Mouse (Mus musculus) stomach, embryonic 16.5 days (tissue): Measurements from ENCODE around the gene Zfp493. TPM values are rescaled to one million over a fixed set of nuclear protein-coding genes. Genes with fewer than 3 reads are reported as not detected.
"Not testable (repeated sequence)": the region's sequence is repeated elsewhere in the genome, so short reads cannot be mapped to it uniquely, and the experiment has no call there.

Experiments used
- ATAC-seq: fragments of 200-750 bp; cut with Nextera tagmentation; 2 replicates; pipeline ENCODE4 v1.8.0; 2017; ENCODE audit warnings: moderate number of reproducible peaks, moderate TSS enrichment; ENCODE audit not compliant: insufficient read depth, low FRiP score
- H3K27ac ChIP-seq: fragments of 300-500 bp; sonication (generic); 2 replicates; pipeline ENCODE4 v1.5.1; 2014; ENCODE audit warnings: low read length
- H3K27me3 ChIP-seq: fragments of 300-500 bp; sonication (generic); 2 replicates; pipeline ENCODE4 v1.6.1; 2014; ENCODE audit warnings: low read length, control low read depth, mixed read lengths; ENCODE audit not compliant: control insufficient read depth, insufficient read depth
- H3K36me3 ChIP-seq: fragments of 300-500 bp; sonication (generic); 2 replicates; pipeline ENCODE4 v1.6.1; 2014; ENCODE audit warnings: low read length; ENCODE audit not compliant: control insufficient read depth, insufficient read depth
- H3K4me1 ChIP-seq: fragments of 300-500 bp; sonication (generic); 2 replicates; pipeline ENCODE4 v1.6.1; 2014; ENCODE audit warnings: low read length, control low read depth, mixed read lengths; ENCODE audit not compliant: control insufficient read depth, insufficient read depth
- H3K4me2 ChIP-seq: fragments of 300-500 bp; sonication (generic); 2 replicates; pipeline ENCODE4 v1.6.1; 2014; ENCODE audit warnings: low read depth, low read length, mixed read lengths
- H3K4me3 ChIP-seq: fragments of 300-500 bp; sonication (generic); replicated peaks from 2 replicates; pipeline ENCODE4 v1.5.1; 2014; ENCODE audit warnings: mild to moderate bottlenecking, low read length
- H3K9ac ChIP-seq: fragments of 300-500 bp; sonication (generic); 2 replicates; pipeline ENCODE4 v1.6.1; 2014; ENCODE audit warnings: low read length
- H3K9me3 ChIP-seq: fragments of 300-500 bp; sonication (generic); replicated peaks from 2 replicates; pipeline ENCODE4 v1.6.1; 2016; ENCODE audit warnings: low read length, control low read depth; ENCODE audit not compliant: control insufficient read depth
- WGBS: fragments of 180-500 bp; shearing (Covaris S2); extraction: QIAGEN DNeasy Blood & Tissue Kit; methylation state at CpG from one replicate; pipeline ENCODE4 v1.1.7; 2014; 5-methylcytosine and 5-hydroxymethylcytosine counted together
- polyA plus RNA-seq: library from polyadenylated mRNA; unstranded; fragments of >200 nt; fragmentation: Nextera tagmentation; extraction: Ambion mirVana; gene quantifications from 2 replicates; pipeline ENCODE4 v1.2.1, GENCODE M21; 2015

Gene Zfp493
- 2.7 TPM in 2 replicates for polyA plus RNA-seq

DNA sequence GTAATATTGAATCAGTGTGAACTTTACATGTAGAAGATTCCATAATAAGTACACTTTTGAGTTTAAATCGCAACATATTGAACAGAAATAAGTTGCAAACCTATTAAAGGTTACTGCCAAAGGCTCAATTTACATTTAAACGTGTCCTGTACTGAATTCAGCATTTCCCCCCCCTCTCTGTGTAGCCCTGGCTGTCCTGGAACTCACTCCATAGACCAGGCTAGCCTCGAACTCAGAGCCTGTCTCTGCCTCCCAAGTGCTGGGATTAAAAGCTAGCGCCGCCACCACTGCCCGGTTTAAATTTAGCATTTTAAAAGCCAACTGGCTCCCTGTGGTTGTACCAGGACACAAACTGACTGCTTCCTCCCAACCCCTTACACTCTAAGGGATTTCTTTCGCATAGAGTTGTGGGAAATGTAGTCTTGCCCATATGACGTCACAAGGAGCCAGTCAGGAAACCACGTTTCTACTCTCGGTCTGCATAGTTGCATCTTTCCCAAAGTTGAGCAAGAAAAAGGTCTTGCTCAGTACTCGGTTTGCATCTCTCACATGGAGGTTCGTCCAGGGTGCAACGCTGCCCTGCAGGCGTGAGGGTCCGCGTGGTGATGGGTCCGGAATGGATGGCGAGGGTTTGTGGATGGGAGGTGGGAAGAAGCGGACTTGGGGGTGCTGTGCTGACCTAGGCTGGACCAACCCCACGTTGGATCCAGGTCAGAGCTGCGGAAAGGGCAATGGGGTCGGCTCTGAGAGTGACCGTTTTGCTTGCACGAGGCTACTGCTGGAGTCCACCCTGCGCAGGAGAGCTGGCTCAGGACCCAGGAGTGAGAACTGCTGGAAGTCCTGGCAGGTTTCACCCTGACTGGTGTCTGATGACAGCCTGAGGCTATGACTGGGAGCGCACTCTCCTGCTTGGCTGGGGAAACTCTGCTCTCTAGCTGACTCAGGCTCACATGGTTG, at the start of gene Zfp493:
Gene Zfp493 (plus strand): TSS at position 429 of the 957 bp plus-strand sequence.
- Histone ChIP-seq H3K4me2 (peak within 1 kb of the TSS; percentile 77), H3K4me1 (0 out of 2 replicates have a peak, but pooled peaks cover 5% of the 10 kb centered on the region), H3K4me3 (peak within 1 kb of the TSS; percentile 63), H3K27ac (peak within 1 kb of the TSS; percentile 32; the same call in 1 of the 2 replicates), H3K9ac (peak within 1 kb of the TSS; percentile 78), H3K36me3 (no peaks in the 10 kb centered on the region), H3K9me3 (0 out of 2 replicates have a peak, but pooled peaks cover 6% of the 10 kb centered on the region), H3K27me3 (no peaks in the 10 kb centered on the region)
- ATAC-seq: peak; percentile 94
- WGBS: 7% methylated on average over 26 of the region's 26 CpGs

DNA sequence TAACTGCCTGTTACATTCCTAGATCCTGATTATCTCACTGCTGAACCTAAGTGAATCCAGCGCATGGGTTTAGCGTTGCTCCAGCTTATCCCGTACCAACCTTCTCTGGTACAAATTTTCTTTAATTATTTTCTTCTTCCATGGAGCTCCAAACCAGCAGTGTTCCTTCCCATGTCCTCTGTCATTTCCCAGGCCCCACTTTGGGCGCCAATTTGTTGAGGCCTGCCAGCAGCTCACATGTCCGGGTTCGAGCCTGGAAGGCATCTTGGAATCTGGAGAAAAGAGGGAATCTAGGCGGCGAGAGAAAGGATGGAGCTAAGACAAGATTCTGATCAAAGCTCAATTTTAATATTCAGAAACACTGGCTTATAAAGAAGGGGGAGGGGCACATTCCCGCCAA, 45.1 kb upstream of the Zfp493 start:
- H3K4me3 ChIP-seq, H3K4me2 ChIP-seq, H3K27me3 ChIP-seq, H3K4me1 ChIP-seq, H3K9me3 ChIP-seq, H3K9ac ChIP-seq, H3K27ac ChIP-seq, ATAC-seq, H3K36me3 ChIP-seq: not testable (repeated sequence)
- 90% methylated on average over 9 of the region's 9 CpGs for WGBS

DNA sequence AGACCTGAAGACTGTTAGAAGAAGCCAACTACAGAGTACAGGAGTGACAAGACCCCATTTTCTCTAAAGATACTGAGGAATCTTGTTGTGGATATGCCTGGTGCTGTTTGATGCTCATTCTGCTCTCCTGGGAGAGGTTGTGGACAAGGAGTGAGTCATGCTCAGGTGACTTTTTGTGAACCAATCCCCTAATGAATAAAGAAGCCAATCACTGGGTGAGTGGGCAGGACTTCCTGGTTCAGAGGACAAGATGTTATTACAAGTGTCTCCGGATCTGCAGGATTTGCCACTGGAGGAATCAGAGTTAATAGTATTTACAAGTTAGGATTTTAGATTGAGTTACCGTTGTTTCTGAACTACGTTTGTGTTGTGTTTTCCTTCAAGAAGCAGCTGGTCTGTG, 36.6 kb upstream of the Zfp493 start:
- peaks cover 1% of the 10 kb centered on the region for H3K36me3 ChIP-seq
- H3K9ac ChIP-seq: no peak overlapping the region
- 0 out of 2 replicates have a peak, but pooled peaks cover 3% of the 10 kb centered on the region for H3K9me3 ChIP-seq
- no peak overlapping the region for H3K4me2 ChIP-seq
- H3K27me3 ChIP-seq: no peaks in the 10 kb centered on the region
- no peak overlapping the region for H3K27ac ChIP-seq
- H3K4me1 ChIP-seq: no peaks in the 10 kb centered on the region
- no peak overlapping the region for H3K4me3 ChIP-seq
- WGBS: 86% methylated on average over 3 of the region's 3 CpGs
- no peak for ATAC-seq

DNA sequence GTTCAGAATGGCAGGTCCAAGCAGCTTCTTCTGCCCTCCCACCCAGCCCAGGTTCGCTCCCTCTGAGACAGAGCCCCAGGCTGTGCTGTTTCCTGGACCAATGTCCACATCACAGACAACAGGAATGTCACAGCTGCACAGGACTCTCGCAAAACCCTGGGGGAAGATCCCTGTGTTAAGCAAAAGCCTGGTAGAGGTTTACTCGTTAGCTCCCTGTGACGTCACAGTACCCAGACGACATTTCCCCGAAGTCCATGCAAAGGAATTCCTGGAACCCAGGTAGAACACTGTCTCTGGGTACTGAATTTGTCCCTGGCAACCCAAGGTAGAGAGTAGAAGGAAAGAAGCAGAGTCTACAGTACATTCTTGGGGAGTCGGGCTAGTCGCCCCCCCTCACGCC, 35.6 kb upstream of the Zfp493 start:
- no peak for ATAC-seq
- no peak overlapping the region for H3K4me2 ChIP-seq
- H3K27ac ChIP-seq: no peak overlapping the region
- WGBS: 88% methylated on average over 9 of the region's 9 CpGs
- H3K4me3 ChIP-seq: no peak overlapping the region
- peaks cover 9% of the 10 kb centered on the region for H3K36me3 ChIP-seq
- peaks cover 7% of the 10 kb centered on the region; the same call in 1 of the 2 replicates for H3K9me3 ChIP-seq
- no peaks in the 10 kb centered on the region for H3K4me1 ChIP-seq
- no peak overlapping the region for H3K9ac ChIP-seq
- H3K27me3 ChIP-seq: no peaks in the 10 kb centered on the region

DNA sequence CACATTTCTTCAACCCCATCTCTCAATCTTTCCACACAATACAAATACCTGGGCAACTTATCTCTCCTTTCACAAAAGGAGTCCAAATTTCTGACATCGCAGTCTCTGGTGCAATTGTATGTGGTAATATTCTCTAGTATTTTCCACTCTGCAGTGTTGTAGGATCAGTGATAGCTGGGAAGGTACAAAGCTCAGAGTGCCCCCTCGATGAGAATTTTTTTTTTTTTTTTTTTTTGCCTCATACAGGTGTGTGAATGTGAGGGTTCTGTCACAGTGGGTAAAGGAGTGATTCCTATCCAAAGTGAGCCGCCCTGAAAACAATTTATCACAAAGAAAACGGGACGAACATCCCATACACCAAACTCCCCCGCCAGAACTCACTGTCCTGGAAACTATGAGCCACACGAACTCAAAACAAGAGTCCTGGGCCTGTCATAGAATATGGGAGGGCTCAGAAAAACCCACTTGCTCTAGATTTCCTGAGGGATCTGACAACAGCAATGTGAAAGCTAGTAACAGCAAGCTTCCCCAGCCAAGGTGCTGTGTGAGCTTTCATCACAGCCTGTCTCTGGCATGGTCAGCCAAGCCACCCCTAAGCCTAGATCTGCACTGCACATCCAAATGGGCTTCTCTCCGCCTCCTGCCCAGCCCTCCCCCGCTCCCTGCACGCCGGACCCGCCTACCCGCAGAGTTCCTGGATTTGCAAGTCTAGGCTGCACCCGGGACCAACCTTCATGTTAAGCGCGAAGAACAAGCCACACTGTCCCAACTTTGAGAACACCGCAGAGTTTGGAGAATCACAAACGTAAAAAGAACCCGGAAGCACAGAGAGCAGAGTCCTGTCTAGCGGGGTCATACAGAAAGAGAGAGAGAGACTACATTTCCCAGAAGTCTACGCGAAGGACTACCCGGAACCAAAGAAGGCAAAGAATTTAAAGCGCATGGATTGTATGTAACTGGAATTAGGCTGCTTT, 24.9 kb upstream of the Zfp493 start, which contains the start of gene Zfp85:
Gene Zfp85 (minus strand): TSS at position 896 of the 974 bp plus-strand sequence.
- ATAC-seq: peak; percentile 93
- peak within 1 kb of the TSS; percentile 50 for H3K4me2 ChIP-seq
- peak within 1 kb of the TSS; percentile 79 for H3K4me3 ChIP-seq
- peak within 1 kb of the TSS; percentile 94 for H3K27ac ChIP-seq
- no peaks in the 10 kb centered on the region for H3K36me3 ChIP-seq
- H3K9me3 ChIP-seq: no peaks in the 10 kb centered on the region
- H3K27me3 ChIP-seq: no peaks in the 10 kb centered on the region
- 6% methylated on average over 24 of the region's 24 CpGs for WGBS
- H3K9ac ChIP-seq: peak within 1 kb of the TSS; percentile 85
- H3K4me1 ChIP-seq: 0 out of 2 replicates have a peak, but pooled peaks cover 4% of the 10 kb centered on the region

DNA sequence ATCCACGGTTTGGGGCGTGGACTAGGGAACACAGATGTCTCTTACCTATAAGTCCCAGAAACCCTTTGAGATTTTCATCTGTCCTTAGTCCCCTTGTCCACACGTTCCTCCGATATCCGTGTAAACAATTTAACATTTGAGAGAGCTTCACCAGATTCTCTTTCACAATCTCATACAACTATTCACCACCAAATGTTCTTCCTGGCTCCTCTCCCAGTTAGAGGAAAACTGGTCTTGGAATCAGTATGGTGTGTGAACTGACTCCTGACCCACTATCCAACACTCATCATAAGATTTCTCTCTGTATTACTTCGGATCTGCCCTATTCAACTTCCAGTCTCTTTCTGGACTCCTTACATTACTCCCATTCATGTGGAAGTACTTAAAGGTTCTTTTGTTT, 23.7 kb upstream of the Zfp493 start:
- no peak overlapping the region for H3K9ac ChIP-seq
- H3K4me1 ChIP-seq: 0 out of 2 replicates have a peak, but pooled peaks cover 4% of the 10 kb centered on the region
- H3K27ac ChIP-seq: no peak overlapping the region
- no peak for ATAC-seq
- H3K27me3 ChIP-seq: no peaks in the 10 kb centered on the region
- H3K36me3 ChIP-seq: no peaks in the 10 kb centered on the region
- H3K4me3 ChIP-seq: no peak overlapping the region
- 75% methylated on average over 6 of the region's 6 CpGs for WGBS
- H3K9me3 ChIP-seq: no peaks in the 10 kb centered on the region
- H3K4me2 ChIP-seq: no peak overlapping the region

DNA sequence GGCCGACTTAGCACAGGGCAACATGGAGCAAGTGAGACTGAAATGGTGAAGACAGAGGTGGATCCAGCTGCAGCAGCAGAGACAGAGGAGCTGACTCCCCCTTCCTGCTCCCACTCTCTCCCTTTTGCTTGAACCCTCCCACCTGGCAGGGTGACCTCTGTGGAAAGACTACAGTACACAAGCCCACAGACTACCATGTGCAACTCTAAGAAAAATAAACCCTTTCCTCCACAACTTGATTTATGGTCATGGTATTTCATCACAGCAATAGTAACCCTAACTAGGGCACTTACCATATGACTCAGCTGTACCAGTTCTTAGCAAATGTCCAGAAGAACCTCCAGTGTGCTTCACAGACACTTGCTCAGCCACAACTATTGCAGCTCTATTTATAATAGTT, 19.5 kb upstream of the Zfp493 start:
- Histone ChIP-seq H3K27me3 (no peaks in the 10 kb centered on the region), H3K36me3 (no peaks in the 10 kb centered on the region), H3K9me3 (no peaks in the 10 kb centered on the region), H3K27ac (no peak overlapping the region), H3K4me1 (no peaks in the 10 kb centered on the region), H3K9ac (no peak overlapping the region), H3K4me3 (no peak overlapping the region), H3K4me2 (no peak overlapping the region)
- no peak for ATAC-seq
- WGBS: 75% methylated on average over 1 of the region's 1 CpGs

DNA sequence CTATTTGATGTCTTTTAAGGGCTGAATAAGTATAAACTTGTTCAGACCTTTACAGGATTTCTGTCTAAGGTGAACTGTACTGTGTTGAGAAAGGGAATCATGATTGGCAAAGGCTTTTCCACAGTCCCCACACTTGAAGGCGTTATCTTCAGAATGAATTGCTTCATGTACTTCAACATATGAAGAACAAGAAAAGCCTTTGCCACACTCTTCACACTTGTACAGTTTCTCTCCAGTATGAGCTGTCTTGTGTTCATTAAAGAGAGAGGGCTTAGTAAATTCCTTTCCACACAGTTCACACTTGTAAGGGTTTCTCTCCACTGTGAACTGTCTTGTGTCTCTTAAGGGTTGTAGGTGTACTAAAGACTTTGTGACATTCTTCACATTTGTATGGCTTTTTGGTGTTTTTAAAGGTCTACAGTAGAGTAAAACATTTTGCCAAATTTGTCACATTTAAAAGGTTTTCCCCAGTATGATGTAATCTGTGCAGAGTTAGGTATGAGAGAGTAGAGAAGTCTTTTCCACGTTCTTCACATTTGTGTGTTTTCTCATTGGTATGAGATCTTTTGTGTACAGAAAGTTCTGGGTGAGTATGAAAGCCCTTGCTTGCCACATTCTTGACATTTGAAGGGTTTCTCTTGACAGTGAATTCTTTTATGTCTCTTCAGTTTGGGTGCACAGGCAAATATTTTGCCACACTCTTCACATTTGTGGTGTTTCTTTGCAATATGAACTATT, 16.3 kb upstream of the Zfp493 start:
- Histone ChIP-seq H3K4me2 (no peak overlapping the region), H3K9ac (no peak overlapping the region), H3K4me1 (no peaks in the 10 kb centered on the region), H3K4me3 (no peak overlapping the region), H3K27ac (no peak overlapping the region), H3K27me3 (no peaks in the 10 kb centered on the region), H3K9me3 (no peaks in the 10 kb centered on the region), H3K36me3 (no peaks in the 10 kb centered on the region)
- 69% methylated on average over 2 of the region's 2 CpGs for WGBS
- ATAC-seq: no peak
